Mouse (Mus musculus): ENCODE measurements around the gene Rai1.

Gene Rai1

DNA sequence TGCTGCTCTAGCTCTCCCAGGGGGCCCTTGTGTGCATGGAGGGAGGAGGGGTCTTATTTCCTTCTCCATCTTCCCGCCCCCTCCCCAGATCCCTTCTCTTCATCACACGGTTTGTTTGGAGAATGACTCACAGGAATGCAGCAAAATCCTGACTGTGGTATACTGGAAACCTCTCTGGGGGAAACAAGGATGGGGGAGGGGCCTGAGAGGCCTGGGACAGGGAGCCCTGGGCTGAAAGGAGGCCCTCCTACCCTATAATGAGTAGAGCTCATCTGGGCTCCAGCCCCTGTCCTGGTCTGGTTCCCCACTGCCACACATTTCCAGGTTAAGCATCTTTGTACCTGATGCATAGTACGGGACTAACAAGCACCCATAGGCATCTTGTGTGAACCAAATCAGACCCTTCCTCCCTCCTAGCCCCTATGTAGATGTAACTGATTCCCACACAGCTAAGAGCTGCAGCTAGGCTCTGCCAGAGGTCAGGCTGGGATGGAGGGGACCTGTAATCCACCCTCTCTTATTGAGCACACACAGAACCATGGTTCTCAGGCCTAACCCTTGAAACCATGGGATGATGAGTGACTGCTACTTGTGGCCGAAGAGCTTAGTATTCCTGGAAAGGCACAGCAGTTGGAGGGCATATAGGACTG lies 23.2 kb downstream of the Rai1 start:
- DNase-seq (ENCODE audit: low spot score in 2 of 2): no peak

DNA sequence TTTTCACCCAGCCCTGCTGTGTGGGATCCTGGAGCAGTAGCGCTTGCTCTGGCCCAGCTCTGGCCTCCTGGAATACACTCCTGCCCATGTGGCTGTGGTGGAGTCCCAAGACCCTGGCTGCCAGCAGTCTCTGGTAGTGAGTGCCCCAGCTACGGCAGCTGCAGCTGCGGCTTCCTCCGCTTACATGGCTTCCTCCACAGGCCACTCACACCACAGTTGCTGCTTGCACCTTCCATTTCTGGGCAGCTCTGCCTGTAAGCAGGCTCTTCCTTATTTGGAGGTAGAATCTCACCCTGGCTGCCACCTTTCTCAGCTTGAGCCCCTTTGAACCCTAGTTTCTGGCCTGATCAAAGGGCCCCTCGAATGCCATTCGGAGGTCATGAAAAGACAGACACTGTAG lies 25.7 kb downstream of the Rai1 start:
- DNase-seq (ENCODE audit: low spot score in 2 of 2): peak; percentile 28 to 51

DNA sequence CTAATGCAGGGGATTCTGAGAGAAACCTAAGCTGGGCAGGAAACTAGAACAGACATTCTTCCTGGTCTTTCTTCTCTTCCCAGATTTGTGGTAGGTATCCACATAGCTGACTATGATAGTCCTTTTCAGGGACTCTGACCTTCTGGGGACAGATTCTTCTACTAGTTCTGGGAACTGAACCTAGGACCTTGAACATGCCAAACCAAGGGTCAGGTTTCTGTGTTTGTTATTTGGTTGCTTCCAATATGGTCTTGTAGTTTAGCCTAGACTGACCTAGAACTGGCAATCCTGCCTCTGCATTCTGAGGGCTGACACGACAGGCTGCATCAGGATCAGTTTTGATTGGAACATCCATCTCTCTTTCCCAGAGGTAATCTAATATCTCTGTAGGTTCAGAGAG lies 27.2 kb downstream of the Rai1 start:
- no peak for DNase-seq (ENCODE audit: low spot score in 2 of 2)

DNA sequence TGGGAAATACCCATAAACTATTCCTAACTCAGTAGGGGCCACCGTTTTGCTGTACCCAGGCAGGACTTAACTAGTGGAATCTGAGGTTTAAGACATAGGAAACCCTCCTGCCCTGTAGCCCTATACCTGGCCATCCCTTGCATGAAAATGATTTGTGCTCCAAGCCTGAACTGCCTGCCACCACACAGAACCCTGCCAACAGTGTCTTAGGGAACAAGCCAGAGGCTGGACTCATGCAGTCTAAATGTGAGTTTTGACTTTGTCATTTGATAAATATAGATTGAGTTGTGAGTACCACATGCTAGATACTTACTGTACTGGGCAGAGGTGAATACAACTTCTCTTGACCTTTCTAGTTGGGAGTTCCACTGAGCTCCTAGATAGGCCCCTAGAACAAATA lies 31.7 kb downstream of the Rai1 start:
- DNase-seq (ENCODE audit: low spot score in 2 of 2): no peak

DNA sequence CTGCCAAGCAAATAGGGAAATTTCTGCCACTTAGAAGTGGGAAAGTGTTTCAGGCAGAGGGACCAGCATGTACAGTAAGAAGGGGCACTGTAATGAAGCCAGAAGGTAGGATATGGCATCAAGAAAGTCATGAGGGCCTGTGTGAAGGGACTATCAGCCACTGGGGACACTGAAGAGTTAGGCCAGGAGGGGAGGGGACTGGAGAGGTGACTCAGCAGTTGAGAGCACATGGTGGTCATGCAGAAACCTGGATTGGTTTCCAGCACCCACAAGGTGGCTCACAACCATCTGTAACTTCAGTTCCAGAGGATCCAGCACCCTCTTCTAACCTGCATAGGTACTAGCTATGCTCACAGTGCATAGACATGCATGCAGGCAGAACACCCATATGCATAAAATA lies 32.4 kb downstream of the Rai1 start:
- DNase-seq (ENCODE audit: low spot score in 2 of 2): no peak

DNA sequence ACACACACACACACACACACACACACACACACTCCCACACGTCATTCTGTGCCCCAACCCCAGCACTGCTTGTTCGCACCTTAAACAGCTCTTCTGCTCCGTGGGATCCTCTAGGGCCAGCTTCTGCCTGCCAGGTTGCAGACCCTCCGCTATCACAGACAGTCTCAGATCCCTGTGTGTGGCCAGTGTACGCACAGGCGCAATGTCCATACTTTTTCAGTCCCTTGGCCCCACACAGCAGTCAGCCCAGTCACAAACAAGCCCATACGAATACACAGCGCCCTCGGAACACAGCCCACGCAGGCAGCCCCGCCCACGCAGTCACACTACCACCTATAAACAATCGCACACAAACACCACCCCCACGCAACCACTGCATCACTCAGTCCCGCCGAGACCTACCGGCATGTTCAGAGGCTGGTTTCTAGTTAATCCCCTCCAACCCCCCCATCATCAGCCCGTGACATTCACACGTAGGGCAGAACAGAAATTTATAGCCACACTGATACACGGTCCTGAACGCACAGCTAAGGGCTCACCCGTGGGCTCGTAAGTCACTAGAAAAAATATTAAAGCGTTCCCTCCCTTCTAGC lies 34.4 kb downstream of the Rai1 start:
- no peak for DNase-seq (ENCODE audit: low spot score in 2 of 2)

DNA sequence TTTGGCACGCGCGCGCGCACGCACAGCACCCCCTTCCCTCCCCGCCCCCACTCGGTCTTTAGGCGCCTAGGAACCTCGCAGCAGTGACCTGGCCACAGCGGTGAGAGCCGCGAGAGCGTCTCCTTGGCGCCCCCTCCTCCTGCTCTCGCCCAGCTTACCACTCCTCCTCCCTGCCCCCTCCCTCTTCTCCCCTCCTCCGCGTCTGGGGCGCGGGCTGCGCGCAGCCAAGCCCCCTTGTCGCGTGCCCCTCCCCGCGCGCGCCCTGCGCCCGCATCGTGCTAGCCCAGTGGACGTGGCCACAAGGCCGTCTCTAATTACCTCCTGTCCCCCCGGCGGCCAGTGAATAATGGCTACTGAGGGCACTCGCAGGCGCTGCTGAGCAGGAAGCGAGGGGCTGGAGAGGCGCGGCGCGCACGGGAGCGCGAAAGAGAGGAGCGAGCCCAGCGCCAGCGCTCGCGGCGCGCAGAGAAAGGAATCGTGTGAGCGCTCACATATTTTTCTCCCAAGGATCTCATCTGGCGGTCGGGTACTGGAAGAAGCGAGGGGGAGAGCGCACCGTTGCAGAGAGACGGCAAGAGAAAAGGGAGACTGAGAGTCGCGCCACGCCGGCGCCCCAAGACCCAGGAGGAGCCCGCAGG lies 35.0 kb downstream of the Rai1 start:
- no peak for DNase-seq (ENCODE audit: low spot score in 2 of 2)

DNA sequence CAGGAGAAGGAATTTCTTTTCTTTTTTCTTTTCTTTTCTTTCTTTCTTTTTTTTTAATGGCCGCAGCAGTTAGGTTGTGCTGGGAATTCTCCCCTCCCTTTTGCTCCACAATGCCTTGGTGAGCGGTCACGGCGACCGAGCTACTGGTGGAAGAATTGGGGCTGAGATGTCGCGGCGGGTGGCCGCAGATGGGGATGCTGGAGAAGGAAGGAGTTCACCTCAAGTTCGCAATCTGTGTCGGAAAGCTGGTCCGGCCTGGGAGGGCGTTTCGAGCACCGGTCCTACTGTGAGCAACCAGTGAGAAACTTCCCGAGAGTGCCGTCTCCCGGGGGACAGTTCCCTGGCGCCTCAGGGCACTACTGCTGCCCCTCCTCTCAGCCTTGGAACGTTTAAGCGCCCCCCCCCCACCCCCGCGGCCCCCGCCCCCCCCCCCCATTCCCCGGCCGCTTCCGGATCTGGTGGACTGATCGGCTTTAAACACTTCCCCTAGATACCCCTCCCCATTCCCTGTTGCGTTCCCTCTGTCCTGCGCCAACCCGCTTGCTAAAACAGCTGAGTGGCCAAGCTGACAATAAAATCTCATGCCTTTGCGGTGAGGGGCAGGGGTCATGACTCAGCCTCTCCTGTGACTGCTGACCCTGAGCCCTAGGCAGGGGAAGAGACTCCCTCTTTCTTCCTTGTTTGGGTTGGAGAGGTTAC lies 35.9 kb downstream of the Rai1 start:
- DNase-seq (ENCODE audit: low spot score in 2 of 2): no peak

DNA sequence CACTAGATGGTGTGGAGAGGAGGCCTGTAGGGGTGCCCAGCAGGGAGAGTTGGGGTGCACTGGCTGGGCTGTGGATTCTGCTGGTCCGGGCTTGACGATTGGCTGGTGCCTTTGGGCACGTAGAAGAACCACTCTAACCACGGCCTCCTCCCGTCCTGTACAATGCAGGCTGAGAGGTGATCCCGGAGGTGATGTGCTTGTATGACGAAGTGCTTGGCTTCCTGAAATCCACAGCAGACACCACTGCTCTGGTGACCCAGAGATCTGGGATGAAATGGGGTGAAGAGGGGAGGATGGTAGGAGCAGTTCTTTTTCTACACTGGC lies 36.4 kb downstream of the Rai1 start:
- DNase-seq (ENCODE audit: low spot score in 2 of 2): no peak

DNA sequence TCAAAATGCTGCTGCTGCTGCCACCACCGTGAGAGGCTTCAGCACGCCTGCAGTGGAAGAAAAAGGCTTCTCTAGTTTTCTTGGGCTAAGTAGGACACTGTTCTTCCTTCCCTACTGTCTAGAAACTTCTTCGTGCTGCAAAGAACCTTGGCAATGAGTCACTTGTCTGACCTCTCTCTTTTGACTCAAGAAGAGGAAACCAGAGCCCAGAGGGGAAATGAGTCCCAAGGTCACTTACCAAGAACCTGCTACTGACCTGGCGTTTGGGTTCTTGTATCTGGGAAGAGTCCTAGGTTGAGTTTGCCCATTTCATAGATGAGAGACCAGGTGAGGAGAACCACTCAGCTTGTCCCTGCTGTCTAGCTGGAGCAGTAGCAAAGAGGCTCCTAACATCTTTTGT lies 38.3 kb downstream of the Rai1 start:
- no peak for DNase-seq (ENCODE audit: low spot score in 2 of 2)

DNA sequence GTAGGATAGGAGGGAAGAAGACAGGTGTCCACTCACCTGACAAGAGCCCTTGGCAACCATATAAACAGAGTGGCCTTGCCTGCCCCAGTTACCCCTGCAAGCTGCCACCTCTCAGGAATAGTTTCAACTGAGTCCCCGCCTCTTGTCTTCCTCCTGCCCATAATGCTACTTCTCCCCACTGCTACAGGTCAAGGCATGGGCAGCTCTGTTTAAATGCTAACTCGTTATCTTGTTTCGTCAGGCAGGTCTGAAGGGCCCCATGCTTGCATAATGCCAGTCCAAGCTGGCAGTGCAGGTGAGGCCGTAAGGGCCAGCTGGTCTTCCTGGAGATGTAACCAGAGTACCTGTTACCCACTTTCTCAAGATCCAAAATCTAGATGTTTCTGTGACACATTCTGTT lies 41.4 kb downstream of the Rai1 start:
- no peak for DNase-seq (ENCODE audit: low spot score in 2 of 2)

DNA sequence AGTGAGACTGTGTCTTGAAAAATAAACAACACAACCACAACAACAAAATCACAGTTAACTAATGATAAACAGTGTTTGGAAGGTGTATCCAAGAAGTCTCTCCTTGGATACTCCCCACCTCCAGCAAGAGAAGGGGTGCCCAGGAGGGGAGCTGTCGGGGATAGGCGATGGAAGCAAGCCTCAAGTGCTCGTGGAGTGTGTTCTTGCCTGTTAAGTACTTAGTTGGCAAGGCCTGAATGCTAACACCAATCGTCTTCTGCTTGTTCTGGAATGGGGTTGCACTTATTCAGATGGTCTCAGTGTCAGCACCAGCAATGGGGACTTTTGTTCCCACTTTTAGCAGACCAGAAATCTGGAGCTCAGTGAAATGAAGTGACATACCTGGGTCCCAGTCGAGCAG lies 43.8 kb downstream of the Rai1 start:
- no peak for DNase-seq (ENCODE audit: low spot score in 2 of 2)

DNA sequence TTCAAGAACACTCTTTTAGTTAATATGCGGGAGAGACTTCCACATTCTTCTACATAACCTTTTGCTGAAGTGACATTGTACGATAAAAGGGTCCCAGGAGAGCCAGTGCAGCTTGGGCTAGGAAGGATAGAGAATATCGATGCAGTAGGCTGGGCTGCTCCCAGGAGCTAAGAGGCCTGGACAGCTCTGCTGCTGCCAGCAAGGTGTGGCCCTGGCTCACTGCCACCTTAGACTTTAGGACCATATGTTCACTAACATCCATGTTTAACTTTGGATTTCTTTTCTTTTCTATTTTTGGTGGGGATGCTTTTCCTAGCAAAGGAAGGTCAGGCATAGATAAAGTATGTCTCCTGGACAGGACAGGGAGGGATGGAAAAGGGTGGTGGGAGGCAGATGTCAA lies 44.3 kb downstream of the Rai1 start:
- DNase-seq (ENCODE audit: low spot score in 2 of 2): no peak

DNA sequence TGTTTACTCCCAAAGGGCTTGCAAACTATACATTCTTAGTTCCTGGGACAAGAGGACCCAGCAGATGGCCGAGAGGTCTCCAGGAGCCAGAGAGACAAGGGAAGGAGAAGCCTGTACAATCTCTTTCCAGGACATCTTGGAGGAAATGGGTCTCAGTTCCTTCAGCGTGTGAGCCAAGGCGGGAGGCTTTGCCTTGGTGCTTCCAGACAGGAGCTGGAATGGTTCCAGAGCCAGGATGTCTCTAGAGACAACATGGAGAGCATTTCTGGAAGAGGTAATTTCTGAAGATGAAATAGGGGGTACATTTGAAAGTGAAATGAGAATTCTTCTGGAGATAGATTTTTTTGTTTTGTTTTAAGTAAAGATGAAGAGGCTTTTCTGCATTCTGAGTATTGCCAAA lies 45.9 kb downstream of the Rai1 start:
- DNase-seq (ENCODE audit: low spot score in 2 of 2): no peak

DNA sequence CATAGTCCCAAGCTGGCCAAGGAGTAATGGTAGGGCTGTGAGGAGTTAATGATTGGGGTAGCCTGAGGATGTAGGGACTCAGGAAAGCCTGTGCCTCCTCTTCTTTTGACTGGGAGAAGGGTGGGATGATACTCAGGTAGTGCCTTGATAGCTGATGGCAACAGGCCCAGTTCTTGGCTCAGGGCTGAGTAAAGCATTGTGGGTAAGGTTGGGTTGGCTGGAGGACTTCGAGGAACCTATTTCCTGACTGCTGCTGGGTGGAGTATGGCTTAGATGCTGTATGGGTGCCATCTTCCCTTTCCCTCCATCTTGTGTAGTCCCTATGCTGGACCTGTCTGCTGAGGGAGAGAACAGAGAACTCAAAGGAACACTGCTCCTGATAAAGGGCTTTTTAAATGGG lies 47.5 kb downstream of the Rai1 start:
- DNase-seq (ENCODE audit: low spot score in 2 of 2): no peak

DNA sequence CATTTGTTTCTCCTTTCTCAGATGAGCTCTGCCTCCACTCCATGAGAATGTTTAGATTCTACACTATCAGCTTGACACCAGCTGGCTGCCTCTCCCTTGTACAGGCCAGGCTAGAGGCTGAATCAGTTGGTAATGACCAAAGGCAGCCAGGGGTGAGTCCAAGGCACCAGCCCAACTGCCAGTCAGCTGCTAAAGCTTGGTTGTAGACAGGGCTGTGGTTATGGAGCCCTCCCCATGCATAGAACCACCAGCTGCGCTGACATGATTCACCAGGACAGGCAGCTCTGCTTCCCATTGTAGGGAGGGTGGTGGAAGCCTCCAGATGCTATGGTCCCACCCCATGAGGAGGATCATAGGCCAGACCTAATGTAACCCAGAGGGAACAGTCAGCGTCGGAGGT lies 49.1 kb downstream of the Rai1 start:
- no peak for DNase-seq (ENCODE audit: low spot score in 2 of 2)

DNA sequence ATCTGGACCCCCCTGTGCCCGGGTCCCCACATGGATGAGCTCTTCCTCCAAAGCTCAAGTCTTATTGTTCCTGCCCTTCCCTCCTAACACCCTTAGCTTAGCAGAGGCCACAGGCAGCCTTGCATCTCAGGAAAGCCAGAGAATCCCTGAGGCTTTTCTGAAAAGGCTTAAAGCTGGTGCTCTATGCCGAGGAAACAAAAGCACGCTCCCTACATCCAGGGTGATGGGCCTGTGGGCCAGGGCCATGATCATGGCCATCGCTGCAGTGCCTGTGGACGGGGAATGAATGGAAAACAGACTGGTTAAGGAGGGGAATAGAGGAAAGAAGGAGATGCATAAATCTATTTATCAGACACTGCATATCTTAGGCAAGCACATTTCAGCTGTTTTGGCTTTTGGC lies 50.9 kb downstream of the Rai1 start:
- no peak for DNase-seq (ENCODE audit: low spot score in 2 of 2)

DNA sequence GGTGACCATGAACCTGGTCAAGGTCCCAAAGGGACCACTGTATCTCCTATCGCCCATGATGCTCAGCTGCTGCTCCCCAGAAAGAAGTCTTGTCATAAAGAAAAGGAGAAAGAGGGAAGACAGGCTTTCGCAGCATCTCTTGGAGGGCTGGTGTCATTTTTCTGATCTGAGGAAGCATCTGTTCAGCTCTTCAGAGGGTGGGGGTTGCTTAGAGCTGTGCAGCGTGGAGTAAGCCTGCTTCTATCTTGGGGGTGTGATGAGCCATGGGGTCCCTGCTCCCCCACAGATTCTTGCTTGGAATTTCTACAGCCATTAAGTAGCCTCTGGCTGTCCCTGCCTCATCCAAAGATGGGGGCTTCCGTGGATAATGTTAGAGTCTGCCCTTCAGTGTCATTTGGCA lies 53.5 kb downstream of the Rai1 start:
- DNase-seq (ENCODE audit: low spot score in 2 of 2): no peak

DNA sequence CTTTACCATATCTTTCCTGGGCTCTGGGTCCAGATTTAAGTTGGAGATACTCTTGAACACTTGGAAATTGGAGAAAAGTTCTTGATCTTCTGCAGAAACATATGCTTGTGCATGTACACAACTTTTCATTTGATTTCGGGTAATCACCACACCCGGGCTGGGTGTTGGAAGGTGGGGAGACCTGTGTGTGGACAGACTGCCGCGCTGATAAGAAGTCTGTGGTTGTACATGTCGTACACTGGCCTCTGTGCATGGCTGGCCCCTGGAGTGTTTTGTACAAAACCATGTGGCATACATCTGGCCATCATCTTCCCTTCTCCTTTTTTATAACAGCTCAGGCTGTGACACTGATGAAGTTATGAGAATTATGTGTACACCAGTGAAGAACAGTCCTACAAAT lies 55.1 kb downstream of the Rai1 start:
- DNase-seq (ENCODE audit: low spot score in 2 of 2): no peak

DNA sequence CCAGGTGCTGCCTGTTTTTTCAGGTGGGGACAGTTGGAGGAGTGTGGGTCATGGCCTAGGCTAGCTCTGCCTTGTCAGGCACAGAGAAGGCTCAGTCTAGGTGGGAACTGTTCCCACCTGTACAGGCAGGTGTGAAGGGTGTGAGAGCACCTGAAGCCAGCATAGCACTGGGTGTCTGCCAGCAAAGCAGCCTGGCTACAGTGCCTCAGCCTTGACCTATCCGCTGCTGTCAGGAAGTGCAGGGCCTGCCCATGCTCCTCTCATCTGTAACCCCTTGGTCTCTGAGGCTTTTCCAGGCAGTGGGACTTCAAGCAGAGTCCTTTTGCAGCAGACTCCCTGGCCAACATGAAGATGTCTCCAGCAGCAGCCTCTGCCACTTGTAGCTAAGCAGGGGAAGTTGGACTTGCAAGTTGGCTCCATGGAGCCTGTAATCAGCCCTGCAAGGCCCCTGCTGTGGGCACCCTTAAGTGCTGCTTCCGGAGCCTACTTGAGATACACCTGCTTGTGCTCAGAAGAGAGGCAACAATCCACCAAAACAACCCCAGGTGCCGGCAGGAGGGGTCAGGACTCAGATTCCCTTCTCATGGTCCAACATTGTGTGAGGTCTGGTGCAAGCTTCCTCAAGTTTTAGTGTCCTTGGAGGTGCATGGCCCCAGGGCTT lies 55.8 kb downstream of the Rai1 start:
- DNase-seq (ENCODE audit: low spot score in 2 of 2): no peak

DNA sequence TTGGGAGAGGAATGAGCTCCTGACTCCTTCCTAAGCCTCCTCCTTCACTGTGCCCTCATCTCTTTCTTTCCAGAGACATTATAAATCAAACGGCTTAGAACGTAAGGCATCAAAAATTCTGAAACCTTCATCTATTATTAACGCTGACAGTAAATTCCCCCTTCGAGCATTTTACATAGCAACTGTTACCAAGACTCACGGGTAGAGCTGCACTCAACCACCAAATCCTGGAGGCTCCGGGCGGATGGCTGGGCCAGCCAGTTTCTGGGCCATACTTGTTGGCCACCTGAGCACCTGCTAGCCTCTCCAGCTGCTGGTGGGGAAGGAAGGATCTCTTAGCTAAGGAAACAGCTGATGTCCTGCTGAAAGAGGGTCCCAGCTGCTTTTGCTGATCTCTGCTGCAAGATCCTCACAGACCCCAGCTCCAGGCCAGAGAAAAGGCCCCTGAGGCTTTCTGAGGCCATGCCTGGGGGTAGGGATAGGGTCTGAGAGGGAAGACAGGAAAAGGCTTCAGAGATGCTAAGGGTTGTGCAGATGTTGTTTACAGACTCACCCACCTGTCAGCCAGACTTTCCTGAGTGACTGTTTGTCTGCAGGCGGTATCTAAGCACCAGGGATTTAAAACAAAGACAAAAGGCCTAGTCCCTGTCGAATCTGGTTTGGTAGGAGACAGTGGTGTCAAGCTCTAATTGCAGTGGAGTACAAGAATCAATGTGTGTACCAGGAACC lies 56.5 kb downstream of the Rai1 start:
- no peak for DNase-seq (ENCODE audit: low spot score in 2 of 2)

DNA sequence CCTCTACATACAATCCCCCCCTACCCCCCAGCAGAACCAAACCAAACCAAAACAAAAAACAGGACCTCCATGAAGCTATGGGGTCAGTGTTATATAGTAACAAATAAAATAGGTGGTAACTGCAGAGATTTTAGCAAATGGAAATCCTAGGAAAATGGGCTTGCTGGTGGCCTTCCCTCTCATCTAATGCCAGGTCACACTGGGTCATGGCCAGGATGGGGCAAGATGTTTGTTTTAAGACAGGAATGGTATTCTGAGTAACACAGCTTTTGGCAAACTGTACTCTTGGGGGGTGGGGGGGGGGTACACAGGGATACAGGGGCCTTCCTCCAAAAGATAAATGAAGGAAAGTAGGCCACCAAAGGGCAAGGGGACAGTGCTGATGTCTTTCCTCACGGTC lies 57.7 kb downstream of the Rai1 start:
- no peak for DNase-seq (ENCODE audit: low spot score in 2 of 2)
